Mouse (Mus musculus): Measurements from ENCODE around the gene Nars2. TPM values are rescaled to one million over a fixed set of nuclear protein-coding genes. Genes with fewer than 3 reads are reported as not detected.

Gene Nars2
- polyA plus RNA-seq, 1 experiment, result 23.6 TPM

DNA sequence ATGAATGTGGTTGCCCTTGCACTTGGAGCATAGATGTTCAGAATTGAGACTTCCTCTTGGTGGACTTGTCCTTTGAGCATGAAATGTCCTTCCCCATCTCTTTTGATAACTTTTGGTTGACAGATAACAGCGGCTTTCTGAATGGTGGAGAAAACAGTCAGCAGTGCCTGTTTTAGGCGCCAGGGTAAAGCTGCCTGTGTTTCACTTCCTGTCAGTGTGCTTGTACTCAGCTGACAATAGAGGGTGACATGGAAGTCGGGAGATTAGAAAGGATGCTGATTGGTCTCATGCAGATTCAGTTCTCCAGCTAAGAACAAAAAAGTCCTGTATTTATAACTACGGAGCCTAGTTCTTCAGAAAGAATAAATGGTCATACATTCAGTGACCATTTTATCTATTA is 66.7 kb downstream of the Nars2 start:
- no peak for TF ChIP-seq GATA1 (IDR thresholded peaks at IDR 0.05; ENCODE audit: low read length)

DNA sequence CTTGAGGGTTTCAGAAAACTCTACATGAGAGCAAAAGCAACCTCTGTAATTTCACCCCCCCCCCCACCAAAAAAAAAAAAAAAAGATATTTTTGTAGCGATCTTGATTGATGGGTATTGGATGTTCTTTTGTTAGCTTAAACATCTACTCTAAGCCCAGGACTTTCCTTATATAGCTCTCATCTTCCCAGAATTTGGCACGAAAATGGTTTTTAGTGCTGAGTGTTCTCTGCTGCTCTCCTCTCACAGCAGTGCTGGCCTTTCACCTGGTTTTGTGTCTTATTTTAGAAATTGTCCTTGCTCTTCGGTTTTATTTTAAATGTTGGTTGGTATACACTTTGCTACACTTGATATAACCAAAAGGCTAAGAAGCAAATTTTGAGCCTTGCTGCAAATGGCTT is 67.1 kb downstream of the Nars2 start:
- TF ChIP-seq GATA1 (IDR thresholded peaks at IDR 0.05; ENCODE audit: low read length), result no peak

- TF ChIP-seq GATA1 (IDR thresholded peaks at IDR 0.05; ENCODE audit: low read length), result no peak
Measured at GRCm38 (mm10) chr7:97019303-97019702, 68.0 kb downstream of the Nars2 start.

DNA sequence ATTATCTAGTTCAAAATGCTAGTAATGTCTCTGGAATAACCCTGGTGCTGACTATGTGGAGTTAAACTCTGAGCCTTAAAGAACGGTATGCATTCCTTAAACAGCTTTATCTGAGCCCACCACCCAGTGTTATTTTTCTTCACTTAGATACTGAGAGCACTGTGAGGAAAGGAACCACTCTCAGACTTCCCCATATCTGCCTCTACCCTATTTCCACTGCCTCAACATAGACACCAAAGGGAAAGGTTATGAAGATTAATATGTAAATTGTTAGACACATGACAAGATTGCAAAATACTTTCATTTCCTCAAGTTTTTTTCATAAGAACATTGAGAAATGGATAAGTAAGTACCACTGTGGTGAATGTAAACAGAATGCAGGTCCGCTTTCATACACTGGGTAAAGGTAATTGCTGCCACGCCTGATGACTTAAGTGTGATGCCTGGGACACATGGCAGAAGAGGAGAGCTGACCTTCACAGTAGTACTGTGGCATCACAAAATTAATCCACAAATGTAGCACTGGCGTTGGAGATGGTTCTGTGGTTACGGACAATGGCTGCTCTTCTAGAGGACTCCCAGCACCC is 75.6 kb downstream of the Nars2 start:
- TF ChIP-seq GATA1 (IDR thresholded peaks at IDR 0.05; ENCODE audit: low read length), result no peak

- TF ChIP-seq GATA1 (IDR thresholded peaks at IDR 0.05; ENCODE audit: low read length), result no peak
Measured at GRCm38 (mm10) chr7:97029151-97029550, 77.8 kb downstream of the Nars2 start.

- TF ChIP-seq GATA1 (IDR thresholded peaks at IDR 0.05; ENCODE audit: low read length), result no peak
Measured at GRCm38 (mm10) chr7:97032412-97032811, 81.1 kb downstream of the Nars2 start.

DNA sequence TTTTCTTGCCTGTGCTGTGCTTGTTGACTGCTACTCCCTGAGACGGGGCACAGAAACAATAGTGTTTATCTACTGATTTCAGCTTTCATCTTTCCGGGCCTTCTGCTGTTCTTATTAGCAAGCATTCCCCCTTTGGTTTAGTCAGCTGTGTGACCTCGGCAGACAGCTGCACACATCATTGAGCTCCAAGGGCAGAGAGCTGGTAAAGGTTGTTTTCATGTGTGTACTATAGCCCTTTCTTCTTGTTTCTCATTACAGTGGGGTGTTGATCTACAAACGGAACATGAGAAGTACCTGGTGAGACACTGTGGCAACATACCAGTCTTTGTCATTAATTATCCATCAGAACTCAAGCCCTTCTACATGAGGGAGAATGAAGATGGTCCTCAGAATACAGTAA is 88.3 kb downstream of the Nars2 start:
- no peak for TF ChIP-seq GATA1 (IDR thresholded peaks at IDR 0.05; ENCODE audit: low read length)

DNA sequence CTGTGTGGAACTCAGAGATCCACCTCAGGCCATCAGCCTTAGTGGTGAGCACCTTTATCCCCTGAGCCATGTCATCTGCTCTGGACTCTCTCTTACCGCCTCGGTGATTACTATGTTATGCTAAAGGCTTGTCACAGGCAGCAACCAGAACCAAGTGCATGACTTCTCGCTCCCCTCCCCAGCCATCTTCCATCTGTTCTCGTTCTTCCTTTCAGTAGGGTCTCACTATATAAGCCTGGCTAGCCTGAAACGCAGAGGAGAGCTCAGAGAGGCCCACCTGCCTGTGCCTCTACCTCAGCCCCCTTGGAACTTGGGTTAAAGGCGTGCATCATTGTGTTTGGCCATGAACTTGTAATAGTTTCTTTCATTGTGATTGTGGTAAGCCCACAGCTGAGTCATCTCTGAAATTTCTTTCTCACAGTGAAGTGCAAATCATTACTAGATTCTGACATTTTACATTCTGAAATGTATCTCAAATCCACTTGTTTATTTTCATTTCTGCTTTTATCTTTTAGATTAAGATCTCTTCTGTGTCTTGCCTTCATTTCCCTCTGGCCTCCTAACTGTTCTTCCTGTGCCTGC is 90.7 kb downstream of the Nars2 start:
- no peak for TF ChIP-seq GATA1 (IDR thresholded peaks at IDR 0.05; ENCODE audit: low read length)

DNA sequence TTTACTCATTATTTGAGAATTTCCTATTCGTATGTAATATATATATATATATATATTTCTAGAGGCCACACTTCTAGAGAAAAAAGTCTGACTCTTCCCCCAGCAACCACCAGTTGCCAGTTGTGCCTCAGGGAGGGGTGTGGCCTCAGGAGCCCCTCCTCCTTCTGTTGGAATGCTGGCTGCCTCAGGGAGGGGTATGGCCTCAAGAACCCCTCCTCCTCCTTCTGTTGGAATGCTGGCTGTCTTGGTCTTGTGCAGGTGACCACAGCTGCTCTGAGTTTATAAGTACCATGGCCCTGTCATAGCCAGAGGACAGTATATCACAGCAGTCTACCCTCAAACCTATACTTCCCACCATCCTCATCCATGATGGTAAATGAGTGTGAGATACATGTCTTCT is 91.7 kb downstream of the Nars2 start:
- TF ChIP-seq GATA1 (IDR thresholded peaks at IDR 0.05; ENCODE audit: low read length), result no peak

- no peak for TF ChIP-seq GATA1 (IDR thresholded peaks at IDR 0.05; ENCODE audit: low read length)
Measured at GRCm38 (mm10) chr7:97060966-97061365, 109.7 kb downstream of the Nars2 start.

DNA sequence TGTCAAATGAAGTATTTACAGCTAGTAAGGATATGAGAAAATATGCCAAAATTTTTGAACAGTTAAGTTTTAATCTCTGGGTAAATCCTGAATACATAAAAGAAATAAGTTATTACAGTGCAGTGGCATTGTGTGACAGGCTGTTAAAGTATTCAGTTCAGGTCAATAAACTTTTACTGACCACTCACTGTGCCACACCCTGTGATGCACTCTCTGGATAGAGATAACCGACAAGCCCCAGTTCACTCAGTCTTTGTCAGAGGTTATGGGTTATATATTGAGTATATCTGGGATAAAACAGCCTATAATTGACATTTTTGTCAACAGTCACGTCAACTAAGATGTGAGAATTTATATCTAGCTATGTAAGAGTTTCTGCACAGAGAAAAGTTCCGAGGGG is 120.2 kb downstream of the Nars2 start:
- no peak for TF ChIP-seq GATA1 (IDR thresholded peaks at IDR 0.05; ENCODE audit: low read length)

GRCm38 (mm10) chr7:97072061-97072460 is 120.8 kb downstream of the Nars2 start:
- TF ChIP-seq GATA1 (IDR thresholded peaks at IDR 0.05; ENCODE audit: low read length), result no peak

GRCm38 (mm10) chr7:97074974-97075373 is 123.7 kb downstream of the Nars2 start:
- TF ChIP-seq GATA1 (IDR thresholded peaks at IDR 0.05; ENCODE audit: low read length), result no peak

DNA sequence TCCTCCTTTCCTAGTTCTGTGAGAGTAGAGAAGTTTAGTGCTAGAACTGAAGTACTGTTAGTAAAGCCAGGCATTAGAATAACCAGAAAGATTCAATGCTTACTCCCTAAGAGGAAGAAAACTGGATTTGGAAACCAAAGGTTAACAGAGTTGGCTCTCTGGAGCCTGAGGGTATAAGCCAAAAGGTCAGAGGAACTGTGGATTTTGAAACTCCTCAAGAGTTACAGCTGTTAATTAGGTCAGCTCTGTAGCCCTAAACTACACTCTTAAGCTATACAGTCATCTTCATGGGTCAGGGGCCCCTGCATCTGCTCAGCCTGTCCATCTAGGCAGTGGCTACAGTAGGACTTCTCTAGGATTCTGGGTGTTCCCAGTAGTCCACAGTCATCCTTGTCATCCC is 125.7 kb downstream of the Nars2 start:
- TF ChIP-seq GATA1 (IDR thresholded peaks at IDR 0.05; ENCODE audit: low read length), result no peak

GRCm38 (mm10) chr7:97078685-97079084 is 127.4 kb downstream of the Nars2 start:
- TF ChIP-seq GATA1 (IDR thresholded peaks at IDR 0.05; ENCODE audit: low read length), result no peak

GRCm38 (mm10) chr7:97079145-97079544 is 127.8 kb downstream of the Nars2 start:
- no peak for TF ChIP-seq GATA1 (IDR thresholded peaks at IDR 0.05; ENCODE audit: low read length)

GRCm38 (mm10) chr7:97079651-97080365 is 128.5 kb downstream of the Nars2 start:
- TF ChIP-seq GATA1 (IDR thresholded peaks at IDR 0.05; ENCODE audit: low read length), result no peak

All from G1E-ER4 (cell line).